Mouse (Mus musculus) myocyte (in vitro differentiated cells): Measurements from ENCODE around the gene Zfp574. TPM values are rescaled to one million over a fixed set of nuclear protein-coding genes. Genes with fewer than 3 reads are reported as not detected.

ENCODE experiments used
- H3K27me3 ChIP-seq: one replicate; pipeline ENCODE4 v1.6.1; 2011; ENCODE audit not compliant: control insufficient read depth, insufficient read depth, insufficient read length
- H3K36me3 ChIP-seq: one replicate; pipeline ENCODE4 v1.6.1; 2011; ENCODE audit not compliant: control insufficient read depth, insufficient read depth
- H3K4me2 ChIP-seq: one replicate; pipeline ENCODE4 v1.6.1; 2011; ENCODE audit warnings: low read depth, control low read depth
- H3K4me3 ChIP-seq: one replicate; pipeline ENCODE4 v1.5.1; 2011; ENCODE audit warnings: mild to moderate bottlenecking, control low read depth, moderate library complexity
- H3K79me2 ChIP-seq: one replicate; pipeline ENCODE4 v1.6.1; 2011; ENCODE audit not compliant: control insufficient read depth, insufficient read depth
- H3ac ChIP-seq: one replicate; pipeline ENCODE4 v1.6.1; 2011; ENCODE audit not compliant: control insufficient read depth, insufficient read length
- CEBPB ChIP-seq: IDR thresholded peaks from 2 replicates; pipeline ENCODE4 v1.6.1; 2011; ENCODE audit warnings: mild to moderate bottlenecking, moderate library complexity; ENCODE audit not compliant: poor library complexity, insufficient read depth, severe bottlenecking
- E2F4 ChIP-seq: IDR thresholded peaks from one replicate; pipeline ENCODE4 v1.6.1; 2011; ENCODE audit warnings: mild to moderate bottlenecking, control low read depth, moderate library complexity; ENCODE audit not compliant: insufficient read depth
- MAX ChIP-seq: IDR thresholded peaks from one replicate; pipeline ENCODE4 v1.6.1; 2011; ENCODE audit warnings: low read depth, mild to moderate bottlenecking, control low read depth
- MYOD1 ChIP-seq, 3 experiments: IDR thresholded peaks; one replicate each; pipeline ENCODE4 v1.6.1; 2011; ENCODE audit warnings: control low read depth in 2 of 3, low read depth in 2 of 3, mild to moderate bottlenecking in 2 of 3, moderate library complexity in 1 of 3; ENCODE audit not compliant: insufficient read length in 2 of 3, control insufficient read depth in 1 of 3
- MYOG ChIP-seq, 3 experiments: IDR thresholded peaks; one replicate each; pipeline ENCODE4 v1.6.1; 2011; ENCODE audit warnings: control low read depth in 2 of 3, low read depth in 2 of 3, mild to moderate bottlenecking in 2 of 3; ENCODE audit not compliant: insufficient read length in 2 of 3, control insufficient read depth in 1 of 3, insufficient read depth in 1 of 3
- POLR2A ChIP-seq: IDR thresholded peaks from one replicate; pipeline ENCODE4 v1.6.1; 2011; ENCODE audit warnings: low read depth, mild to moderate bottlenecking, control low read depth, moderate library complexity; ENCODE audit not compliant: insufficient read length
- POLR2AphosphoS2 ChIP-seq: IDR thresholded peaks from one replicate; pipeline ENCODE4 v1.6.1; 2011; ENCODE audit warnings: low read depth, control low read depth; ENCODE audit not compliant: insufficient read length
- REST ChIP-seq: IDR thresholded peaks from one replicate; pipeline ENCODE4 v1.6.1; 2011; ENCODE audit warnings: mild to moderate bottlenecking, control low read depth, moderate library complexity; ENCODE audit not compliant: insufficient read depth, insufficient read length
- SRF ChIP-seq: IDR thresholded peaks from one replicate; pipeline ENCODE4 v1.6.1; 2011; ENCODE audit warnings: low read depth; ENCODE audit not compliant: control insufficient read depth, insufficient read length
- TCF12 ChIP-seq: IDR thresholded peaks from one replicate; pipeline ENCODE4 v1.6.1; 2011; ENCODE audit warnings: mild to moderate bottlenecking, control low read depth; ENCODE audit not compliant: poor library complexity, insufficient read depth, severe bottlenecking
- TCF3 ChIP-seq: IDR thresholded peaks from one replicate; pipeline ENCODE4 v1.6.1; 2011; ENCODE audit warnings: low read depth, control low read depth; ENCODE audit not compliant: insufficient read length
- USF1 ChIP-seq: IDR thresholded peaks from one replicate; pipeline ENCODE4 v1.6.1; 2011; ENCODE audit warnings: low read depth, mild to moderate bottlenecking, control low read depth, moderate library complexity
- polyA plus RNA-seq: library from polyadenylated mRNA; unstranded; fragments of >200 nt; fragmentation: generic; extraction: Trizol; gene quantifications from one replicate; pipeline ENCODE4 v1.2.1, GENCODE M21; 2012; ENCODE audit warnings: missing spikeins

The Zfp574 gene
- polyA plus RNA-seq, 1 experiment, result 10.8 TPM

- Histone ChIP-seq H3K27me3 (no peaks in the 10 kb centered on the region), H3K36me3 (peaks cover 12% of the 10 kb centered on the region), H3K4me2 (no peak overlapping the region), H3ac (no peak overlapping the region), H3K4me3 (no peak overlapping the region), H3K79me2 (no peaks in the 10 kb centered on the region)
- TF ChIP-seq E2F4, result no peak
- no peak for TF ChIP-seq MYOG (IDR thresholded peaks at IDR 0.05; ENCODE audit: control insufficient read depth in 1 of 3, insufficient read depth in 1 of 3, insufficient read length in 2 of 3, low read depth in 2 of 3)
- TF ChIP-seq POLR2A, result no peak
- TF ChIP-seq SRF, result no peak
- TF ChIP-seq TCF12, result no peak
- TF ChIP-seq MAX, result no peak
- no peak for TF ChIP-seq CEBPB
- no peak for TF ChIP-seq REST
- TF ChIP-seq TCF3, result no peak
- TF ChIP-seq POLR2AphosphoS2, result no peak
- TF ChIP-seq MYOD1 (IDR thresholded peaks at IDR 0.05; ENCODE audit: control insufficient read depth in 1 of 3, insufficient read length in 2 of 3, low read depth in 2 of 3), result no peak
- TF ChIP-seq USF1, result no peak
These were observed 14.3 kb downstream of the Zfp574 start for GRCm38 (mm10) chr7:25086656-25087055.

GRCm38 (mm10) chr7:25087256-25087912 is 15.0 kb downstream of the Zfp574 start:
- H3K36me3 ChIP-seq, result peaks cover 12% of the 10 kb centered on the region
- peaks cover under 1% of the 10 kb centered on the region for H3K27me3 ChIP-seq
- H3K4me2 ChIP-seq, result no peak overlapping the region
- H3K79me2 ChIP-seq, result no peaks in the 10 kb centered on the region
- no peak overlapping the region for H3K4me3 ChIP-seq
- H3ac ChIP-seq, result no peak overlapping the region
- TF ChIP-seq TCF3, result no peak
- no peak for TF ChIP-seq MAX
- TF ChIP-seq POLR2A, result no peak
- no peak for TF ChIP-seq SRF
- no peak for TF ChIP-seq CEBPB
- no peak for TF ChIP-seq REST
- TF ChIP-seq TCF12, result no peak
- no peak for TF ChIP-seq POLR2AphosphoS2
- TF ChIP-seq MYOG (IDR thresholded peaks at IDR 0.05; ENCODE audit: control insufficient read depth in 1 of 3, insufficient read depth in 1 of 3, insufficient read length in 2 of 3, low read depth in 2 of 3), result no peak
- no peak for TF ChIP-seq MYOD1 (IDR thresholded peaks at IDR 0.05; ENCODE audit: control insufficient read depth in 1 of 3, insufficient read length in 2 of 3, low read depth in 2 of 3)
- TF ChIP-seq USF1, result no peak
- TF ChIP-seq E2F4, result no peak

- Histone ChIP-seq H3K4me3 (no peak overlapping the region), H3K36me3 (peaks cover 10% of the 10 kb centered on the region), H3ac (no peak overlapping the region), H3K4me2 (no peak overlapping the region), H3K27me3 (peaks cover 6% of the 10 kb centered on the region), H3K79me2 (no peaks in the 10 kb centered on the region)
- no peak for TF ChIP-seq TCF12
- no peak for TF ChIP-seq MYOD1 (IDR thresholded peaks at IDR 0.05; ENCODE audit: control insufficient read depth in 1 of 3, insufficient read length in 2 of 3, low read depth in 2 of 3)
- no peak for TF ChIP-seq POLR2A
- no peak for TF ChIP-seq TCF3
- TF ChIP-seq MYOG (IDR thresholded peaks at IDR 0.05; ENCODE audit: control insufficient read depth in 1 of 3, insufficient read depth in 1 of 3, insufficient read length in 2 of 3, low read depth in 2 of 3), result no peak
- no peak for TF ChIP-seq MAX
- no peak for TF ChIP-seq SRF
- TF ChIP-seq E2F4, result no peak
- no peak for TF ChIP-seq USF1
- no peak for TF ChIP-seq REST
- TF ChIP-seq POLR2AphosphoS2, result no peak
- no peak for TF ChIP-seq CEBPB
These were observed 15.6 kb downstream of the Zfp574 start for GRCm38 (mm10) chr7:25087972-25088371.

GRCm38 (mm10) chr7:25088531-25088930 is 16.2 kb downstream of the Zfp574 start:
- Histone ChIP-seq H3K4me3 (no peak overlapping the region), H3K36me3 (peaks cover 4% of the 10 kb centered on the region), H3K79me2 (no peaks in the 10 kb centered on the region), H3K27me3 (peaks cover 10% of the 10 kb centered on the region), H3ac (no peak overlapping the region), H3K4me2 (no peak overlapping the region)
- no peak for TF ChIP-seq CEBPB
- TF ChIP-seq TCF12, result no peak
- no peak for TF ChIP-seq POLR2AphosphoS2
- no peak for TF ChIP-seq SRF
- no peak for TF ChIP-seq TCF3
- no peak for TF ChIP-seq MYOG (IDR thresholded peaks at IDR 0.05; ENCODE audit: control insufficient read depth in 1 of 3, insufficient read depth in 1 of 3, insufficient read length in 2 of 3, low read depth in 2 of 3)
- no peak for TF ChIP-seq MAX
- TF ChIP-seq REST, result no peak
- TF ChIP-seq E2F4, result no peak
- TF ChIP-seq MYOD1 (IDR thresholded peaks at IDR 0.05; ENCODE audit: control insufficient read depth in 1 of 3, insufficient read length in 2 of 3, low read depth in 2 of 3), result no peak
- no peak for TF ChIP-seq POLR2A
